Mouse (Mus musculus) myocyte (in vitro differentiated cells): ENCODE results near the gene Meis2.

Experiments
- CEBPB ChIP-seq: IDR thresholded peaks from 2 replicates; pipeline ENCODE4 v1.6.1; 2011; ENCODE audit warnings: mild to moderate bottlenecking, moderate library complexity; ENCODE audit not compliant: poor library complexity, insufficient read depth, severe bottlenecking
- E2F4 ChIP-seq: IDR thresholded peaks from one replicate; pipeline ENCODE4 v1.6.1; 2011; ENCODE audit warnings: mild to moderate bottlenecking, control low read depth, moderate library complexity; ENCODE audit not compliant: insufficient read depth
- MAX ChIP-seq: IDR thresholded peaks from one replicate; pipeline ENCODE4 v1.6.1; 2011; ENCODE audit warnings: low read depth, mild to moderate bottlenecking, control low read depth
- MYOD1 ChIP-seq, 3 experiments: IDR thresholded peaks; one replicate each; pipeline ENCODE4 v1.6.1; 2011; ENCODE audit warnings: control low read depth in 2 of 3, low read depth in 2 of 3, mild to moderate bottlenecking in 2 of 3, moderate library complexity in 1 of 3; ENCODE audit not compliant: insufficient read length in 2 of 3, control insufficient read depth in 1 of 3
- POLR2A ChIP-seq: IDR thresholded peaks from one replicate; pipeline ENCODE4 v1.6.1; 2011; ENCODE audit warnings: low read depth, mild to moderate bottlenecking, control low read depth, moderate library complexity; ENCODE audit not compliant: insufficient read length
- SRF ChIP-seq: IDR thresholded peaks from one replicate; pipeline ENCODE4 v1.6.1; 2011; ENCODE audit warnings: low read depth; ENCODE audit not compliant: control insufficient read depth, insufficient read length
- TCF3 ChIP-seq: IDR thresholded peaks from one replicate; pipeline ENCODE4 v1.6.1; 2011; ENCODE audit warnings: low read depth, control low read depth; ENCODE audit not compliant: insufficient read length

DNA sequence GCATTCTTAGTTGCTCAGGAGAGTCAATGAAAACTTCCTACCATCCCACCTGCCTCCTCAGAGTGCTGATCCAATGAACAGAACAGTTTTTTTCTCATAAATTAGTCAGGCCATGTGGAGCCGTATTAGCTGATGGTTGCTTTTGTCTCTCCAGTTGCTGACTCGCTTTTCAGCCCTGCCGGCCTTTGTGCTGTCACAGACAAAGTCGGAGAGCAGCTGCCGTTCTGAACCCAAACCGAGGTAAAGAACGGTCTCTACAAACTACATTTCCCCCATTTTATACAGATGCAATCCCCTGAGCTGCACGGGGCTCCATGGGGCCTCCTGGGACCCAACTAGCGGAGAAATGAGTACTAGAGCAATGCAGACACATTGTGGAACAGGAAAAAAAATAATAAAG is 45.7 kb downstream of the Meis2 start:
- TF ChIP-seq POLR2A = no peak
- TF ChIP-seq MAX = no peak
- TF ChIP-seq TCF3 = no peak
- TF ChIP-seq CEBPB = no peak
- TF ChIP-seq SRF = no peak
- TF ChIP-seq E2F4 = no peak
- TF ChIP-seq MYOD1 (IDR thresholded peaks at IDR 0.05; ENCODE audit: control insufficient read depth in 1 of 3, insufficient read length in 2 of 3, low read depth in 2 of 3) = no peak
